Mouse (Mus musculus): ENCODE results near the gene Tie1. TPM values are rescaled to one million over a fixed set of nuclear protein-coding genes. Genes with fewer than 3 reads are reported as not detected.

The Tie1 gene
- total and polyA plus RNA-seq, 3 experiments, result not detected

GRCm38 (mm10) chr4:118532663-118533062 lies 42.8 kb upstream of the Tie1 start:
- dilution Hi-C loops (cut with MboI; ENCODE audit: extremely low pct_ligation_motif_present, extremely low pct_unique_long_range_greater_than_20kb, low sequenced_read_pairs) (no loop called here), in situ Hi-C loops (cut with MboI; ENCODE audit: low pct_ligation_motif_present, low pct_unique_long_range_greater_than_20kb, low sequenced_read_pairs) (no loop called here)
- H3K9me3 ChIP-seq (replicated peaks; ENCODE audit: low read length), result no peaks in the 10 kb centered on the region
- TF ChIP-seq MAX (IDR thresholded peaks at IDR 0.05; ENCODE audit: low read length) (no peak), MEF2A (IDR thresholded peaks at IDR 0.05; ENCODE audit: borderline replicate concordance, low read depth, low read length) (no peak), USF2 (conservative IDR thresholded peaks at IDR 0.05; ENCODE audit: low read depth, low read length) (no peak), USF1 (IDR thresholded peaks at IDR 0.05; ENCODE audit: low read depth, low read length) (no peak), SIN3A (IDR thresholded peaks at IDR 0.05; ENCODE audit: low read length) (no peak), CHD2 (IDR thresholded peaks at IDR 0.05; ENCODE audit: low read length) (no peak), ZMIZ1 (IDR thresholded peaks at IDR 0.05; ENCODE audit: low read depth, low read length) (no peak), TBP (conservative IDR thresholded peaks at IDR 0.05; ENCODE audit: low read depth, low read length) (no peak), ZC3H11A (IDR thresholded peaks at IDR 0.05; ENCODE audit: low read depth, low read length) (no peak), RAD21 (IDR thresholded peaks at IDR 0.05; ENCODE audit: low read depth, low read length) (no peak), BHLHE40 (IDR thresholded peaks at IDR 0.05; ENCODE audit: low read depth, low read length) (no peak), PAX5 (IDR thresholded peaks at IDR 0.05; ENCODE audit: low read length) (no peak), CHD1 (IDR thresholded peaks at IDR 0.05; ENCODE audit: low read depth, low read length) (no peak), MXI1 (IDR thresholded peaks at IDR 0.05; ENCODE audit: low read depth, low read length) (no peak), POLR2A (IDR thresholded peaks at IDR 0.05; ENCODE audit: low read depth, low read length) (no peak)
- peaks cover 89% of the 10 kb centered on the region for H3K27me3 ChIP-seq (replicated peaks)
- no peak overlapping the region for H3K9ac ChIP-seq (ENCODE audit: insufficient read depth, low read depth)
- H3K4me2 ChIP-seq (ENCODE audit: insufficient read depth, low read depth, poor library complexity, severe bottlenecking), result no peak overlapping the region
- no peak for DNase-seq (ENCODE audit: extremely low read depth)
- H3K4me3 ChIP-seq (replicated peaks in 1 of 3; ENCODE audit: low read depth in 2 of 3, low read length in 2 of 3, poor library complexity in 1 of 3), result no peak overlapping the region
- H3K27ac ChIP-seq (ENCODE audit: insufficient read depth, low read depth), result no peak overlapping the region
- H3K4me1 ChIP-seq (ENCODE audit: control insufficient read depth in 1 of 2, insufficient read depth in 2 of 2), result no peaks in the 10 kb centered on the region
- H3K79me2 ChIP-seq (replicated peaks; ENCODE audit: control insufficient read depth, extremely low read depth, insufficient read depth, poor library complexity, severe bottlenecking), result no peaks in the 10 kb centered on the region
- no peaks in the 10 kb centered on the region for H3K36me3 ChIP-seq (replicated peaks in 1 of 2; ENCODE audit: control insufficient read depth in 1 of 2, insufficient read depth in 1 of 2, low read length in 1 of 2)

- dilution Hi-C loops (cut with MboI; ENCODE audit: extremely low pct_ligation_motif_present, extremely low pct_unique_long_range_greater_than_20kb, low sequenced_read_pairs), result no loop called here
- DNase-seq (ENCODE audit: extremely low read depth), result no peak
- in situ Hi-C loops (cut with MboI; ENCODE audit: low pct_ligation_motif_present, low pct_unique_long_range_greater_than_20kb, low sequenced_read_pairs), result no loop called here
- no peaks in the 10 kb centered on the region for H3K36me3 ChIP-seq (replicated peaks in 1 of 2; ENCODE audit: control insufficient read depth in 1 of 2, insufficient read depth in 1 of 2, low read length in 1 of 2)
- H3K4me3 ChIP-seq (replicated peaks in 1 of 3; ENCODE audit: low read depth in 2 of 3, low read length in 2 of 3, poor library complexity in 1 of 3), result no peak overlapping the region
- no peaks in the 10 kb centered on the region for H3K4me1 ChIP-seq (ENCODE audit: control insufficient read depth in 1 of 2, insufficient read depth in 2 of 2)
- H3K27ac ChIP-seq (ENCODE audit: insufficient read depth, low read depth), result no peak overlapping the region
- H3K9ac ChIP-seq (ENCODE audit: insufficient read depth, low read depth), result no peak overlapping the region
- no peak overlapping the region for H3K4me2 ChIP-seq (ENCODE audit: insufficient read depth, low read depth, poor library complexity, severe bottlenecking)
- TF ChIP-seq USF1 (IDR thresholded peaks at IDR 0.05; ENCODE audit: low read depth, low read length), result no peak
- no peak for TF ChIP-seq MEF2A (IDR thresholded peaks at IDR 0.05; ENCODE audit: borderline replicate concordance, low read depth, low read length)
- no peak for TF ChIP-seq SIN3A (IDR thresholded peaks at IDR 0.05; ENCODE audit: low read length)
- no peaks in the 10 kb centered on the region for H3K9me3 ChIP-seq (replicated peaks; ENCODE audit: low read length)
- no peaks in the 10 kb centered on the region for H3K79me2 ChIP-seq (replicated peaks; ENCODE audit: control insufficient read depth, extremely low read depth, insufficient read depth, poor library complexity, severe bottlenecking)
- peaks cover 92% of the 10 kb centered on the region for H3K27me3 ChIP-seq (replicated peaks)
Measured at GRCm38 (mm10) chr4:118527720-118528119, 37.9 kb upstream of the Tie1 start.

DNA sequence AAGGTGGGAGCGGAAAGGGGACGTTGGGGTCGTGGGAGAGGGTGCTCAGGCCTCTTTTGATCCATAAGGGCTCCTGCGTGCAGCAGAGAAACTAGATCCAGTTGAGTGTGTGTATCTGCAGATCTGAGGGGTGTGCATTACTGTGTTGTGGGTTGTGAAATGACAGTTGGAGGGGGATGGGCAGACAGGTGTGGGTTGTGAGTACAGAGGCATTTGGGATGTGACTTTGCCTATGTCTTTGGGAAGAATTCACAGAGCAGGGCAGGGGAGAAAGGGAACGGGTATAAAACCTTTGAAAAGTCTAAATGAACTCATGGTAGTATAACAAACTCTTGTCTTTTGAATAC lies 37.4 kb upstream of the Tie1 start:
- no peak for DNase-seq (ENCODE audit: extremely low read depth)
- H3K9me3 ChIP-seq (replicated peaks; ENCODE audit: low read length), result no peaks in the 10 kb centered on the region
- peaks cover 92% of the 10 kb centered on the region for H3K27me3 ChIP-seq (replicated peaks)
- H3K27ac ChIP-seq (ENCODE audit: insufficient read depth, low read depth), result no peak overlapping the region
- H3K4me3 ChIP-seq (replicated peaks in 1 of 3; ENCODE audit: low read depth in 2 of 3, low read length in 2 of 3, poor library complexity in 1 of 3), result no peak overlapping the region
- H3K36me3 ChIP-seq (replicated peaks in 1 of 2; ENCODE audit: control insufficient read depth in 1 of 2, insufficient read depth in 1 of 2, low read length in 1 of 2), result no peaks in the 10 kb centered on the region
- H3K4me1 ChIP-seq (ENCODE audit: control insufficient read depth in 1 of 2, insufficient read depth in 2 of 2), result no peaks in the 10 kb centered on the region
- no peaks in the 10 kb centered on the region for H3K79me2 ChIP-seq (replicated peaks; ENCODE audit: control insufficient read depth, extremely low read depth, insufficient read depth, poor library complexity, severe bottlenecking)
- H3K4me2 ChIP-seq (ENCODE audit: insufficient read depth, low read depth, poor library complexity, severe bottlenecking), result no peak overlapping the region
- dilution Hi-C loops (cut with MboI; ENCODE audit: extremely low pct_ligation_motif_present, extremely low pct_unique_long_range_greater_than_20kb, low sequenced_read_pairs) (no loop called here), in situ Hi-C loops (cut with MboI; ENCODE audit: low pct_ligation_motif_present, low pct_unique_long_range_greater_than_20kb, low sequenced_read_pairs) (no loop called here)
- no peak overlapping the region for H3K9ac ChIP-seq (ENCODE audit: insufficient read depth, low read depth)
- TF ChIP-seq KAT2A (IDR thresholded peaks at IDR 0.05; ENCODE audit: insufficient replicate concordance, low read length) (no peak), CHD2 (IDR thresholded peaks at IDR 0.05; ENCODE audit: low read length) (no peak), POLR2AphosphoS2 (IDR thresholded peaks at IDR 0.05; ENCODE audit: low read depth, low read length) (no peak), NRF1 (IDR thresholded peaks at IDR 0.05; ENCODE audit: low read depth, low read length) (no peak), UBTF (IDR thresholded peaks at IDR 0.05; ENCODE audit: low read depth, low read length) (no peak), ZNF384 (IDR thresholded peaks at IDR 0.05; ENCODE audit: low read depth, low read length) (no peak), ETS1 (conservative IDR thresholded peaks at IDR 0.05; ENCODE audit: low read depth, low read length) (no peak), MAZ (IDR thresholded peaks at IDR 0.05; ENCODE audit: low read depth, low read length) (no peak), ZMIZ1 (IDR thresholded peaks at IDR 0.05; ENCODE audit: low read depth, low read length) (no peak), POLR2A (IDR thresholded peaks at IDR 0.05; ENCODE audit: low read depth, low read length) (no peak), ZKSCAN1 (IDR thresholded peaks at IDR 0.05; ENCODE audit: borderline replicate concordance, low read depth, low read length) (no peak), IRF4 (IDR thresholded peaks at IDR 0.05; ENCODE audit: low read depth, low read length) (no peak), BHLHE40 (IDR thresholded peaks at IDR 0.05; ENCODE audit: low read depth, low read length) (no peak), E2F4 (IDR thresholded peaks at IDR 0.05; ENCODE audit: insufficient replicate concordance, low read depth, low read length) (no peak), SMC3 (IDR thresholded peaks at IDR 0.05; ENCODE audit: low read depth, low read length) (no peak), RAD21 (IDR thresholded peaks at IDR 0.05; ENCODE audit: low read depth, low read length) (no peak), RCOR1 (conservative IDR thresholded peaks at IDR 0.05; ENCODE audit: low read depth, low read length) (no peak)
